Mouse (Mus musculus) midbrain, embryonic 13.5 days (tissue): ENCODE measurements around the gene Kif1bp. TPM values are rescaled to one million over a fixed set of nuclear protein-coding genes. Genes with fewer than 3 reads are reported as not detected.
A peak's percentile ranks its signal among the peaks of the same experiment; 100 is the strongest.
"Not testable (repeated sequence)": the region's sequence is repeated elsewhere in the genome, so short reads cannot be mapped to it uniquely, and the experiment has no call there.

Experiments
- ATAC-seq: fragments of 200-750 bp; cut with Nextera tagmentation; 2 replicates; pipeline ENCODE4 v1.8.0; 2017; ENCODE audit warnings: mild to moderate bottlenecking, moderate TSS enrichment, moderate library complexity
- H3K27ac ChIP-seq: fragments of 300-500 bp; sonication (generic); 2 replicates; pipeline ENCODE4 v1.5.1; 2015; ENCODE audit warnings: inconsistent platforms, mild to moderate bottlenecking, moderate library complexity
- H3K27me3 ChIP-seq: fragments of 300-500 bp; sonication (generic); 2 replicates; pipeline ENCODE4 v1.6.1; 2015; ENCODE audit warnings: mild to moderate bottlenecking, inconsistent platforms
- H3K36me3 ChIP-seq: fragments of 300-500 bp; sonication (generic); 2 replicates; pipeline ENCODE4 v1.6.1; 2015; ENCODE audit warnings: mild to moderate bottlenecking, inconsistent platforms
- H3K4me1 ChIP-seq: fragments of 300-500 bp; sonication (generic); replicated peaks from 2 replicates; pipeline ENCODE4 v1.6.1; 2015; ENCODE audit warnings: inconsistent platforms
- H3K4me2 ChIP-seq: fragments of 300-500 bp; sonication (generic); replicated peaks from 2 replicates; pipeline ENCODE4 v1.6.1; 2015; ENCODE audit warnings: moderate library complexity, mild to moderate bottlenecking, inconsistent platforms
- H3K4me3 ChIP-seq: fragments of 300-500 bp; sonication (generic); replicated peaks from 2 replicates; pipeline ENCODE4 v1.5.1; 2015; ENCODE audit warnings: mild to moderate bottlenecking, inconsistent platforms
- H3K9ac ChIP-seq: fragments of 300-500 bp; sonication (generic); replicated peaks from 2 replicates; pipeline ENCODE4 v1.6.1; 2015; ENCODE audit warnings: mild to moderate bottlenecking, inconsistent platforms
- H3K9me3 ChIP-seq: fragments of 300-500 bp; sonication (generic); 2 replicates; pipeline ENCODE4 v1.6.1; 2016; ENCODE audit warnings: mild to moderate bottlenecking, inconsistent platforms
- WGBS: fragments of 180-500 bp; shearing (Covaris S2); methylation state at CpG from one replicate; pipeline ENCODE4 v1.1.7; 2015; 5-methylcytosine and 5-hydroxymethylcytosine counted together
- polyA plus RNA-seq: library from polyadenylated mRNA; unstranded; fragments of >200 nt; fragmentation: Nextera tagmentation; extraction: Ambion mirVana; gene quantifications from 2 replicates; pipeline ENCODE4 v1.2.1, GENCODE M21; 2015

Gene Kif1bp
- polyA plus RNA-seq: 62.1 and 69.1 TPM in 2 replicates

GRCm38 (mm10) chr10:62578338-62579100, at the start of gene Kif1bp:
Gene Kif1bp (minus strand): TSS chr10:62578457.
- Histone ChIP-seq H3K4me3 (peak within 1 kb of the TSS; percentile 82), H3K9ac (peak within 1 kb of the TSS; percentile 88), H3K27me3 (no peaks in the 10 kb centered on the region), H3K27ac (peak within 1 kb of the TSS; percentile 51), H3K9me3 (no peaks in the 10 kb centered on the region), H3K36me3 (peaks cover 57% of the 10 kb centered on the region), H3K4me1 (peaks cover 26% of the 10 kb centered on the region), H3K4me2 (peak within 1 kb of the TSS; percentile 96)
- peak; percentile 100 for ATAC-seq
- WGBS: 6% methylated on average over 33 of the region's 33 CpGs

- H3K27ac ChIP-seq: no peak overlapping the region
Observed at GRCm38 (mm10) chr10:62604161-62604560, 25.9 kb upstream of the Kif1bp start.

GRCm38 (mm10) chr10:62603233-62604030, 25.2 kb upstream of the Kif1bp start:
- no peaks in the 10 kb centered on the region for H3K9me3 ChIP-seq
- H3K4me2 ChIP-seq: peak overlapping the region; percentile 93; the same call in 1 of the 2 replicates
- ATAC-seq: no peak
- peaks cover 21% of the 10 kb centered on the region for H3K4me1 ChIP-seq
- 0 out of 2 replicates have a peak overlapping the region, but pooled peaks have one; percentile 75 for H3K9ac ChIP-seq
- no peaks in the 10 kb centered on the region for H3K27me3 ChIP-seq
- H3K36me3 ChIP-seq: peaks cover 2% of the 10 kb centered on the region
- H3K27ac ChIP-seq: no peak overlapping the region
- WGBS: 90% methylated on average over 12 of the region's 12 CpGs
- no peak overlapping the region for H3K4me3 ChIP-seq

More at GRCm38 (mm10) chr10:62604161-62604560, 25.9 kb upstream of the Kif1bp start:
- Histone ChIP-seq H3K4me1 (peaks cover 21% of the 10 kb centered on the region), H3K36me3 (no peaks in the 10 kb centered on the region), H3K4me3 (no peak overlapping the region), H3K27me3 (no peaks in the 10 kb centered on the region), H3K9ac (no peak overlapping the region), H3K9me3 (no peaks in the 10 kb centered on the region), H3K4me2 (no peak overlapping the region)
- ATAC-seq: no peak
- 89% methylated on average over 3 of the region's 3 CpGs for WGBS

GRCm38 (mm10) chr10:62602177-62603040, 24.2 kb upstream of the Kif1bp start, which contains the start of gene Ddx21:
Gene Ddx21 (minus strand): TSS chr10:62602281.
- H3K27me3 ChIP-seq: no peaks in the 10 kb centered on the region
- peak; percentile 100 for ATAC-seq
- peak within 1 kb of the TSS; percentile 75 for H3K9ac ChIP-seq
- peak within 1 kb of the TSS; percentile 77 for H3K27ac ChIP-seq
- H3K9me3 ChIP-seq: no peaks in the 10 kb centered on the region
- H3K4me3 ChIP-seq: peak within 1 kb of the TSS; percentile 84
- WGBS: 6% methylated on average over 53 of the region's 53 CpGs
- H3K4me1 ChIP-seq: peaks cover 30% of the 10 kb centered on the region
- peaks cover 12% of the 10 kb centered on the region for H3K36me3 ChIP-seq
- H3K4me2 ChIP-seq: peak within 1 kb of the TSS; percentile 93

GRCm38 (mm10) chr10:62601833-62602176, 23.5 kb upstream of the Kif1bp start:
- Histone ChIP-seq H3K36me3 (peaks cover 16% of the 10 kb centered on the region), H3K27me3 (no peaks in the 10 kb centered on the region), H3K4me2 (peak overlapping the region; percentile 93), H3K9ac (peak overlapping the region; percentile 75), H3K4me3 (peak overlapping the region; percentile 84), H3K9me3 (no peaks in the 10 kb centered on the region), H3K27ac (peak overlapping the region; percentile 77), H3K4me1 (peaks cover 33% of the 10 kb centered on the region)
- peak; percentile 89 for ATAC-seq
- WGBS: under 1% methylated on average over 23 of the region's 23 CpGs

GRCm38 (mm10) chr10:62601053-62601791, 23.0 kb upstream of the Kif1bp start:
- Histone ChIP-seq H3K4me2 (peak overlapping the region; percentile 93), H3K27ac (no peak overlapping the region), H3K36me3 (peaks cover 16% of the 10 kb centered on the region), H3K9ac (peak overlapping the region; percentile 75), H3K9me3 (no peaks in the 10 kb centered on the region), H3K4me1 (peaks cover 33% of the 10 kb centered on the region), H3K27me3 (no peaks in the 10 kb centered on the region), H3K4me3 (peak overlapping the region; percentile 84)
- 13% methylated on average over 20 of the region's 20 CpGs for WGBS
- ATAC-seq: no peak

- no peak overlapping the region for H3K9ac ChIP-seq
- ATAC-seq: no peak
- H3K36me3 ChIP-seq: peaks cover 22% of the 10 kb centered on the region
- no peak overlapping the region for H3K27ac ChIP-seq
- no peaks in the 10 kb centered on the region for H3K9me3 ChIP-seq
- peaks cover 33% of the 10 kb centered on the region for H3K4me1 ChIP-seq
- WGBS: 95% methylated on average over 6 of the region's 6 CpGs
- no peak overlapping the region for H3K4me3 ChIP-seq
- no peak overlapping the region for H3K4me2 ChIP-seq
- no peaks in the 10 kb centered on the region for H3K27me3 ChIP-seq
Observed at GRCm38 (mm10) chr10:62600056-62600455, 21.8 kb upstream of the Kif1bp start.

GRCm38 (mm10) chr10:62599311-62599710, 21.1 kb upstream of the Kif1bp start:
- H3K9me3 ChIP-seq, H3K4me3 ChIP-seq, H3K27ac ChIP-seq, H3K27me3 ChIP-seq, ATAC-seq, H3K4me2 ChIP-seq, H3K9ac ChIP-seq: not testable (repeated sequence)
- Histone ChIP-seq H3K36me3 (peaks cover 29% of the 10 kb centered on the region), H3K4me1 (peaks cover 33% of the 10 kb centered on the region)
- WGBS: 95% methylated on average over 3 of the region's 3 CpGs

GRCm38 (mm10) chr10:62592496-62592895, 14.2 kb upstream of the Kif1bp start:
- WGBS: 86% methylated on average over 7 of the region's 7 CpGs
- H3K27ac ChIP-seq: no peak overlapping the region
- no peak overlapping the region for H3K9ac ChIP-seq
- no peak overlapping the region for H3K4me2 ChIP-seq
- H3K4me1 ChIP-seq: peaks cover 4% of the 10 kb centered on the region; the same call in 1 of the 2 replicates
- no peak overlapping the region for H3K4me3 ChIP-seq
- H3K27me3 ChIP-seq: no peaks in the 10 kb centered on the region
- peaks cover 80% of the 10 kb centered on the region for H3K36me3 ChIP-seq
- ATAC-seq: no peak
- H3K9me3 ChIP-seq: no peaks in the 10 kb centered on the region

GRCm38 (mm10) chr10:62590200-62590599, 11.9 kb upstream of the Kif1bp start:
- peaks cover 93% of the 10 kb centered on the region for H3K36me3 ChIP-seq
- no peaks in the 10 kb centered on the region for H3K4me1 ChIP-seq
- H3K27me3 ChIP-seq: no peaks in the 10 kb centered on the region
- H3K27ac ChIP-seq: no peak overlapping the region
- ATAC-seq: peak; percentile 89
- H3K9ac ChIP-seq: no peak overlapping the region
- H3K9me3 ChIP-seq: no peaks in the 10 kb centered on the region
- WGBS: 36% methylated on average over 6 of the region's 6 CpGs
- H3K4me3 ChIP-seq: no peak overlapping the region
- H3K4me2 ChIP-seq: no peak overlapping the region

- Histone ChIP-seq H3K4me3 (no peak overlapping the region), H3K36me3 (peaks cover 94% of the 10 kb centered on the region), H3K27ac (no peak overlapping the region), H3K9ac (no peak overlapping the region), H3K4me2 (no peak overlapping the region), H3K9me3 (no peaks in the 10 kb centered on the region), H3K4me1 (no peaks in the 10 kb centered on the region), H3K27me3 (no peaks in the 10 kb centered on the region)
- no peak for ATAC-seq
- 88% methylated on average over 4 of the region's 4 CpGs for WGBS
Observed at GRCm38 (mm10) chr10:62588616-62589015, 10.4 kb upstream of the Kif1bp start.
